20 mouse cellular contexts compared by ENCODE assay signal in the genomic region with DNA sequence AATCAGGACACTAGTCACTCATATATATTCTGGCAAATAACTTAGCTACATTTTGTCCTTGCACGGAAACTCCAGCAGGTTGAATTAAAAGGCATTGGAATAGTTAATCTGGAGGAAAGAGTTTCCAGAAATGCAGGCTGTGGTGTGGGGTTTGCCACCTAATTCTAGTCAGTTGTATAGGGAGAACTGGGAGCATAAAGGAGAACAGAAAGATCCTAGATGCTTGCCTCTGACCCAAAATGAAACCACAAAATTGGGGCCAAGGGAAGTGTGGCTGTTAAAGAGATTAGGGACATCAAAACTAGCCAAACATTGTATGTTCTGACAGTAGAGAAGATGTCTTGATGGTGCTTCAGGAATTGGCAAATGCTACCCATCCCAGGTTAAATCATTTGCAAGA. TPM values are rescaled to one million over a fixed set of nuclear protein-coding genes. Genes with fewer than 3 reads are reported as not detected.
"Had no signal": no experiment of that assay in that cellular context is flagged by ENCODE, and none has a peak within 500 bp of the region (broad histone marks: within the 10 kb centered on the region; RNA-seq: fewer than 3 reads in every experiment).

No protein-coding gene starts in this region.

- H3K27ac ChIP-seq: kidney, embryonic 15.5 days; left cerebral cortex, adult 2 months; liver, embryonic 13.5 days; neural tube, embryonic 12.5 days; neural tube, embryonic 15.5 days had no signal

- H3K36me3 ChIP-seq: kidney, embryonic 15.5 days; liver, embryonic 13.5 days; neural tube, embryonic 12.5 days; neural tube, embryonic 15.5 days had no signal

- ATAC-seq: intestine, postnatal 0 days had no signal

- H3K4me2 ChIP-seq: kidney, embryonic 15.5 days; liver, embryonic 13.5 days; midbrain, embryonic 11.5 days; neural tube, embryonic 12.5 days; neural tube, embryonic 15.5 days had no signal

- DNase-seq: kidney, adult 8-10 months; kidney, postnatal 10 days; kidney, postnatal 4 days; liver, embryonic 13.5 days; lung, adult 2 months; lung, postnatal 14 days; lung, postnatal 4 days; midbrain, embryonic 14.5 days; right cerebral cortex, postnatal 25 days; spleen, adult 18-20 months; thymus, adult 18-20 months; thymus, postnatal 36 days had no signal

- H3K27me3 ChIP-seq: kidney, embryonic 15.5 days; liver, embryonic 13.5 days; neural tube, embryonic 12.5 days; neural tube, embryonic 15.5 days had no signal

- H3K9ac ChIP-seq: kidney, embryonic 15.5 days; liver, embryonic 13.5 days; neural tube, embryonic 12.5 days; neural tube, embryonic 15.5 days had no signal

- H3K4me3 ChIP-seq: kidney, embryonic 15.5 days; left cerebral cortex, adult 2 months; liver, embryonic 13.5 days; neural tube, embryonic 12.5 days; neural tube, embryonic 15.5 days had no signal

- H3K4me1 ChIP-seq: kidney, embryonic 15.5 days; neural tube, embryonic 12.5 days; neural tube, embryonic 15.5 days had no signal

- H3K9me3 ChIP-seq: kidney, embryonic 15.5 days; liver, embryonic 13.5 days; neural tube, embryonic 12.5 days; neural tube, embryonic 15.5 days had no signal

RNA-seq across cellular contexts. Expression of gene Ptger2, which starts 48.6 kb away (rescaled TPM):
- total RNA-seq: megakaryocyte-erythroid progenitor cell, adult 5-6 weeks had no signal
- polyA plus RNA-seq: limb, embryonic 11.5 days; midbrain, embryonic 11.5 days had no signal
